Mouse (Mus musculus): ENCODE results near the gene Chrna3. TPM values are rescaled to one million over a fixed set of nuclear protein-coding genes. Genes with fewer than 3 reads are reported as not detected.

Gene Chrna3
- total RNA-seq, 1 experiment from 2014 or later = not detected

DNA sequence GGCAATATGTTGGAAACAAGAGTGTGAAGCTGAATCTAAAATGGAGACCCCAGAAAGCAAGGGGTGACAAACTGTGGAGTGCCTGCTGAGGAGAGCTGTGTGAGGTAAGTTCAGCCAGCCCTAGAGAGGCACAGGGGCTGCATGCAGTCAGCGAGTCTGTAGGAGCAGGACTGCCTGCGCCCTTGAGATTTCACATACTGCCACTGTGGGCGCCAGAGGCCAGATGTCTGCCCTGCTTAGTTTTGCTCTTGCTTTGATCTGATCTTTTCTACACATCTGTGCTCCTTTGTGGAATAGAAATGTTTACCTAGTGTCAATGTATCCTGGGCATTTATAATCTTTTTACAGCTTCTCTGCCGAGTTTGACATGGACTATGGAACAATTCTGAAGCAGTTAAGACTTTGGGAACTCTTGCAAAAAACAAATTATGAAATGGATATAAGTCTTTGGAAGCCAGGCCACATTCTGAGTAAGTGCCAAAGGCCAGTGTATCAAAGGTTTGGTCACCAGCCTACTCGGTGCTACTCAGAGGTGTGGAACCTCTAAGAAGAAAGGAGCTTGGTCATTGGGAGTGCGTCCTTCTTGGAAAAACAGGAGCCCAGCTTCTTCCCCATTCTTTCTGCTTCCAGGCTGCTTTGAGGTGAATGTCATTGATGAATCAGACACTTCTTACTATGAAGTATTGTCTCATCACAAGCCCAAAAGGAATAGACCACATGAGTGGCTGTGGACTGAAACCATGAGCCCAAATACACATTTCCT is 15.6 kb downstream of the Chrna3 start:
- no peak for ATAC-seq (ENCODE audit: extremely low read depth, insufficient number of reproducible peaks, low FRiP score, poor library complexity, severe bottlenecking)

DNA sequence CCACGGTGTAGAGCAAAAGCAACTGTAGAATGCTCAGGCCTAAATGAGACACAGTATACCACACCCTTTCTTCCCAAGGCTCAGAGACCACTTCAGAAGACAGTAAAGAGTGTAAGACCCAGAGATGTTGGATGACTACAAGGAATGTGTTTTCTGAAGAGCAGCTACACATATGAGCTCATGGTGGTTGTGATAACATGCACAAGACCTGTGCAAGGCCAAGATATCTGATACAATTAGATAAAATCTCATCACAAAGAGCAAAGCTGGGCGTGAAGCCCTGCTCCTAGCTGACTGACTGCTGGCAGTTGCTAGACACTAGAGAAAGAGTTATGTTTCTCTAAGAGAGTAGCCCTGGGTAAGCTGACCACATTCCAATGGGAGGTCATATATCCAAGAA is 16.7 kb downstream of the Chrna3 start:
- no peak for ATAC-seq (ENCODE audit: extremely low read depth, insufficient number of reproducible peaks, low FRiP score, poor library complexity, severe bottlenecking)

DNA sequence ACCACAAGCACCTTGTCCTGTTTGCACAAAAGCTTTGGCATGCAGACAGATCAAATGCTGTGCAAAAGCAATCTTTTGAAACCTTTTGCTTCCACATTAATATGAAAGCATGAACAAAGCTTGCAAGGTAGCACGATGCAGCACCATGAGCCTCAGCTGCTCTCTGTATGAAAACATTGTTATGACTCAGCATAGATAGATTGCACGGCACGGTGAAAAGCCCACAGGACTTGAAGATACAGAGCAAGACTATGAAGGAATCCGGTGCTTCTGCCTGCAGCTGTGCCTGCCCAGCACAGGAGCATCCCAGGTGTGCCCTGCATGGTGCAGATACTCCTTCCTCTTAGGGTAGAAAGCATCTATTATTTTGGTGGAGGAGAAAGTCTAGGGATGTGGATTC is 22.8 kb downstream of the Chrna3 start:
- ATAC-seq (ENCODE audit: extremely low read depth, insufficient number of reproducible peaks, low FRiP score, poor library complexity, severe bottlenecking) = no peak

DNA sequence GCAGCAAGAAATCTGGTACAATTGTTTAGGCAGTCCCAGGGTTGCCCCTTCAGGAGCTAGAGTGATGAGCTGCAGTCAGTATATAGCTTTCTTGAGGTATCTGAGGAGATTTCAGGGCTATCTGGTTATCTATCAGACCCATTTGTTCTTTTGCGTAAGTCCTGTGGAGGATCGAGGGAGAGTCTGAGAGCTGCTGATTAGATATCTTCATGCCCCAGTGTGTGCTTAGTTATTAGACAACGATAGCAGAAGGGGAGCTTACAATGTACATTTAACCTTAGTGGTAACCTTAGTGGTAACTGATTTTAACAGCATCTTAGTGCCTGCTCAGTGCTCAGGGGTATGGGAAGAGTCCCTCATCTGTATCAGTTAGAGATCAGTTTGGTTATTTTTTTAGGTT is 30.7 kb downstream of the Chrna3 start:
- ATAC-seq (ENCODE audit: extremely low read depth, insufficient number of reproducible peaks, low FRiP score, poor library complexity, severe bottlenecking) = no peak

DNA sequence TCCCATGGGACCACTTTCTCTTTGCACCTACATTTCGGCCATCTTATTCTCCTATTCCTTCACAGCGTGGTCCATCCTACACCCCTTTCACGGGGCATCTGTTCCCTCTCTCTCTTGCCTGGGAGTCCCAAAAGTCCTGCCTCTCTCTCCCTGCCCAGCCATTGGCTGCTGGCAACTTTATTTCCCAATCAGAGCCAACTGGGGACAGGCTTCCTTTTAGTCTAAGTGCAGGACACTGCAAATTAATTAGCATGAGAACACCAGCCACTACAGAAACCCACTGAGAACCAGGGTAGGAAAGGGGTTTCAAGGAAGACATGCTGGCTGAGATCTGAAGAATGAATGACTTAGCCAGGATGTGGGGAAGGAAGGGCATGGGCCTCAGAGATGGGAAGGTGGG is 32.0 kb downstream of the Chrna3 start:
- no peak for ATAC-seq (ENCODE audit: extremely low read depth, insufficient number of reproducible peaks, low FRiP score, poor library complexity, severe bottlenecking)

DNA sequence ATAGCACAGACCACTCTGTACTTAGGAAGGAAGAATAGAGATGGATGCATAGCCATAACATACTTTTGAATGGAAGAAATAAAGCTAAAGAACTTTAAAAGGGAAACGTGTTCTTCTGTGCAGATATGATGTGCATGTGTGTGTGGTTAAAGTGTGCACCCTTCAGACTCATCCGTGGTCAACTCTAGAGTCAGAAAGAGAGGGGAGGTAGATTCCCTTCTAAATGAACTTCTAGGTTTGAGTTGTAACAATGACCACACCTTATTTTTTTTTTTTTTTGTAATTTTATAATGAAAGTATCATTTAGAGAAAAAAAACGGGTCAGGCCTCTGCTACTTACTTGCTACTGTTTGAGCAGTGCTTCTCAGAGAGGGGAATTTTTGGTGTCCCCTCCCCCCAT is 36.0 kb downstream of the Chrna3 start:
- no peak for ATAC-seq (ENCODE audit: extremely low read depth, insufficient number of reproducible peaks, low FRiP score, poor library complexity, severe bottlenecking)

DNA sequence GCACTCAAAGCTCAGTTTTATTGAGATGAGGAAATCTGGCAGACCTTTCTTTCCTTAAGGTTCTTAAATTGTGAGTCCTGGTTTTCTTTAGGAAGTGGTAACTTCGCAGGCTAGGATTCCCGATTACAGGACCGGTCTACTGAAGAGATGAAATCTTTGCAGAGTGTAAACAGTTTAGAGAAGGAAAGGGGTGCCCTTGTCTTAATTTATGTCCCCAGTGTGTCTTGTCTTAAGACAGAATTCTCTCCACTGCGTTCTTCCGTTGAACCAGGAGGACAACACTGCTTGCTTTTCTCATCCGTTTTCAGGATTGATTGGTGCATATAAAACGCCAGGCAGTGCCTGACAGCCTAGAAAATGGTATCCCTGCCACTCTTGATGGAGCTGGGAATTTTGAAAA is 44.0 kb downstream of the Chrna3 start:
- ATAC-seq (ENCODE audit: extremely low read depth, insufficient number of reproducible peaks, low FRiP score, poor library complexity, severe bottlenecking) = no peak

DNA sequence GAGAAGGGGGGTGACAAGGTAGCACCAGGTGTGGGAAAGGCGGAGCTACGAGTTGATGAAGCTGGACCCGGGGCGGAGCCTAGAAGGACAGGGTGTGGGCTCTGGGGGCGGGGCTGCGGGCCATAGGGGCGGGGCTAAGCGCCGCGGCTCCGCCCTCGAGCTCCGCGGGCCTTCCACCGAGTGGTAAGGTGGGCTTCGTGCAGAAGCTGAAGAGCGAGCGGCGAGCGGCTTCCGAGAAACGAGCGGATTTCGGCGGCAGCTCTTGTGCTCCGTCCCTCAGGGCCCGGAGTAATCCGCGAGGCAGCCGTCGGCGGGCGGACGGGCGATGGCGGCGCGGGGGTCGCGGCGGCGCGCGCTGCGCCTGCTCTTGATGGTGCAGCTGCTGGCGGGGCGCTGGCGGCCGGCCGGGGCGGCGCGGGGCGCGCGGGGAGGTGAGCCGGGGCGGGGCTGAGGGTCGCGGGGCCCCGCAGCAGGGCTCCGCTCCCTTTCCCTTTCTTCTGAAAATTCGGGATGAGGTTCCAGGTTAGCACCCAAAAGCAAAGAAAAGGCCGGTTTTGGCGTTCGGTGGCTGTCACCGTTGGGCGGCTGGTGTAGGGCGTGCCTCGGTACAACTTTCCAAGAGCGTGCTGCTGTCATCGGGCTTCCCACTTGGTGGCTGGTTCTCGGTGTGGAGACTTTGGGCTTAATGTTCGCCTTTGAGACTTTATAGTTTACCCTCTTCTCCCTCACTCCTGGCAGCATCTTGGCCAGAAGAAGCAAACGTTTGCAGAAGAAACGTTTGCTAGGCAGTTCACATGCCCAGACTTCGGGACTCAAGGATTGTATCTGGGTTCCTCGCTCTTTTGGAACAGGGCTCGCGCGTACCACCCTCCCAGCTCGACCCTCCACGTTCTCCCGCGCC is 44.8 kb downstream of the Chrna3 start:
- ATAC-seq (ENCODE audit: extremely low read depth, insufficient number of reproducible peaks, low FRiP score, poor library complexity, severe bottlenecking) = no peak

DNA sequence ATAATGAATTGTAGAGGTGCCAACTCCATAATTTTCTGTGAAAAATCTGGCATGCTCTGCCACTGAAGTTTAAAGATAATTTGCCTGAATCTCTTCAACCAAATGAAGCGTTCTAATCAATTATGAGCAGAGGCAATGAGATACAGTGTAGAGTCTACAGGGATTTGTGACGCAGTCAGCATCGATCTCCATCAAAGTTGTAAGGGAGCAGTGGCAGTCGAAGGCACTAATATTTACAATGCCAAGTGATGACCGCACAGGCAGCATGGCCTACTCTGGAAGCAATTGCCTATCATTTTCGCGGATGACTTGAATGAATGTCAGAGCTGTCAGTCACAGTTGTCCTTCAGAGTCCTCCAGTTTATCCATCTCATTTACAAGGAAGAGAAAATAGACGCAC is 45.7 kb downstream of the Chrna3 start, which contains the start of gene Chrna5:
Chrna5 (plus strand) TSS at position 207 of the 400 bp plus-strand sequence.
- ATAC-seq (ENCODE audit: extremely low read depth, insufficient number of reproducible peaks, low FRiP score, poor library complexity, severe bottlenecking) = no peak

DNA sequence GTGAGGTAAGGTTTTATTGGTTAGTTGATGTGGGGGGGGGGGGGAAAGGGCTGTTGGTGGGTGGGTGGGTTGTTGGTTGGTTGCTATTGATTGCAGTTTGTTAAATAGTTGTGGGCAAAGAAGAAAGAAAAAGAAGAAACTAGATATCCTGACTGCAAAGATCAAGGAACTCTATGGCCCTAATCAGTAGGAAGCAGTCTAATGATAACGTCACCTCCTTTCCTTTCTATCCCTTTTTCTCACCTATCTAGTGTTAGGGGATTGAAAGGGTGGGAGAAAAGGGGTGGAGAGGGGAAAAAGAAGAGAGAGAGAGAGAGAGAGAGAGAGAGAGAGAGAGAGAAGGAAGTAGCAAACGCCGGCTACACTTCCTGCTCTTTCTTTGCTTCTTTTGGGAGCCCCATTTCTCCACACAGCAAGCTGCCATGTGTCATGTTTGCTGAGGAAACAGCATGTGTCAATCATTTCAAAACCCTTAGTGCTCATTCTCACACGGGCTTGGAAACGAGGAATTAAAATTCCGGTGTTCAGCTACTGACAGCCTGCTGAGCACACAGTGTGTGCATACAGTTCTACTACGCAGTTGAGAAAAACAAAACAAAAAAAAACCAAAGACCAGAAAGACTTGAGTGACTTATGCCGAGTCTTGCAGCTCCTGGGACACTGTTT is 56.3 kb downstream of the Chrna3 start:
- no peak for ATAC-seq (ENCODE audit: extremely low read depth, insufficient number of reproducible peaks, low FRiP score, poor library complexity, severe bottlenecking)

DNA sequence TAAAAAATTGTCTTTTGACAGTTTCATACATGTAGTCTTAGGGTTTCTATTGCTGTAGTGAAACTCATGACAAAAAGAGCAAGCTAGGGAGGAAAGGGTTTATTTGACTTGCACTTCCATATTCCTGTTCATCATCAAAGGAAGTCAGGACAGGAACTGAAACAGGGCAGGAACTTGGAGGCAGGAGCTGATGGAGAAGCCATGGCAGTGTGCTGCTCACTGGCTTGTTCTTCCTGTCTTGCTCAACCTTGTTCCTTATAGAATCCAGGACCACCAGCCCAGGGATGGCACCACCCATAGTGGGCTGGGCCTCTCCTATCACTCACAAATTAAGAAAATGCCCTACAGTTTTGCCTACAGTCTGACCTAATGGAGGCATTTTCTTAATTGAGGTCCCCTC is 62.7 kb downstream of the Chrna3 start:
- no peak for ATAC-seq (ENCODE audit: extremely low read depth, insufficient number of reproducible peaks, low FRiP score, poor library complexity, severe bottlenecking)

DNA sequence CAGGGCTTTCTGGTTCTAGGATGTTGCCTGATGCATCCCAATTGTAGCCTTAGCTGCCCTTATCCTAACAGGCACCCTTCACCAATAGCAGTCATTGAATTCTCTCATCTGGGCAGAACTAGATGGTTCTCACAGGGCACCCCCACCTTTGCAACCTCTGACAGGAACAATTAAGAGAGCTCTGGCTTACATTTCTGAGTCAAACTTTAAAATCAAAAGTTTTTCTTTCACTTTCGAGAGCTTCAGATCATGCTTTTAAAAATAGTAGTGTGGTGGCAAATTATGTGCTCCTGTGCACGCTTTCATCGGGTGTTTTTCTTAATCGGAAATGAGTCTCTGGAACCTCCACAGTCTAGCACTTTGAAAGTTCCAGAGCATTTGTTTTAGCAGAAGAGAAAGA is 65.3 kb downstream of the Chrna3 start:
- ATAC-seq (ENCODE audit: extremely low read depth, insufficient number of reproducible peaks, low FRiP score, poor library complexity, severe bottlenecking) = no peak

Other genes starting within 250 kb of the Chrna3 start
- gene Ireb2, start 162.8 kb downstream of the Chrna3 start, total RNA-seq (2017) = 42.1 and 49.6 TPM in 2 replicates
- gene Hykk, start 109.3 kb downstream of the Chrna3 start, total RNA-seq (2017) = 0.23 and 0.37 TPM in 2 replicates
- 114 and 125 TPM in 2 replicates for gene Psma4, start 75.8 kb downstream of the Chrna3 start, total RNA-seq (2017)
- gene AY074887, start 75.6 kb downstream of the Chrna3 start, total RNA-seq (2017) = not detected in 2 replicates
- gene Chrna5, start 45.7 kb downstream of the Chrna3 start, total RNA-seq (2017) = not detected in 2 replicates
- not detected in 2 replicates for gene Chrnb4, start 22.2 kb upstream of the Chrna3 start, total RNA-seq (2017)
- gene Ube2q2, start 122.3 kb upstream of the Chrna3 start, total RNA-seq (2017) = 32.9 and 37.0 TPM in 2 replicates
- 43.5 and 49.7 TPM in 2 replicates for gene Fbxo22, start 182.4 kb upstream of the Chrna3 start, total RNA-seq (2017)